Mouse (Mus musculus) heart, embryonic 11.5 days (tissue): ENCODE results near the gene 1810010H24Rik. TPM values are rescaled to one million over a fixed set of nuclear protein-coding genes. Genes with fewer than 3 reads are reported as not detected.
"Not testable (repeated sequence)": the region's sequence is repeated elsewhere in the genome, so short reads cannot be mapped to it uniquely, and the experiment has no call there.

Experiments
- ATAC-seq: fragments of 200-750 bp; cut with Nextera tagmentation; replicated peaks from 2 replicates; pipeline ENCODE4 v1.8.0; 2017; ENCODE audit warnings: moderate library complexity; ENCODE audit not compliant: insufficient number of reproducible peaks, low FRiP score, low TSS enrichment
- H3K27ac ChIP-seq: fragments of 300-500 bp; sonication (generic); 2 replicates; pipeline ENCODE4 v1.5.1; 2014; ENCODE audit warnings: mild to moderate bottlenecking, low read depth, low read length
- H3K27me3 ChIP-seq: fragments of 300-500 bp; sonication (generic); 2 replicates; pipeline ENCODE4 v1.6.1; 2014; ENCODE audit warnings: mild to moderate bottlenecking, low read length, mixed read lengths; ENCODE audit not compliant: control insufficient read depth, insufficient read depth
- H3K36me3 ChIP-seq: fragments of 300-500 bp; sonication (generic); 2 replicates; pipeline ENCODE4 v1.6.1; 2014; ENCODE audit warnings: mild to moderate bottlenecking, low read length, moderate library complexity, mixed read lengths; ENCODE audit not compliant: control insufficient read depth, insufficient read depth
- H3K4me1 ChIP-seq: fragments of 300-500 bp; sonication (generic); 2 replicates; pipeline ENCODE4 v1.6.1; 2014; ENCODE audit warnings: low read length; ENCODE audit not compliant: control insufficient read depth, insufficient read depth
- H3K4me2 ChIP-seq: fragments of 300-500 bp; sonication (generic); 2 replicates; pipeline ENCODE4 v1.6.1; 2014; ENCODE audit warnings: mild to moderate bottlenecking, moderate library complexity
- H3K4me3 ChIP-seq: fragments of 300-500 bp; sonication (generic); 2 replicates; pipeline ENCODE4 v1.5.1; 2014; ENCODE audit warnings: low read depth, low read length
- H3K9ac ChIP-seq: fragments of 300-500 bp; sonication (generic); 2 replicates; pipeline ENCODE4 v1.6.1; 2014; ENCODE audit warnings: mild to moderate bottlenecking, low read depth, low read length, moderate library complexity
- H3K9me3 ChIP-seq: fragments of 300-500 bp; sonication (generic); replicated peaks from 2 replicates; pipeline ENCODE4 v1.6.1; 2016; ENCODE audit warnings: low read length; ENCODE audit not compliant: control insufficient read depth
- WGBS: fragments of 180-500 bp; shearing (Covaris S2); extraction: QIAGEN DNeasy Blood & Tissue Kit; methylation state at CpG from one replicate; pipeline ENCODE4 v1.1.7; 2014; ENCODE audit not compliant: insufficient replicate concordance; 5-methylcytosine and 5-hydroxymethylcytosine counted together
- polyA plus RNA-seq: library from polyadenylated mRNA; unstranded; fragments of >200 nt; fragmentation: Nextera tagmentation; extraction: Ambion mirVana; gene quantifications from 2 replicates; pipeline ENCODE4 v1.2.1, GENCODE M21; 2014

1810010H24Rik gene
- polyA plus RNA-seq, 1 experiment from 2014 or later = 1.7 TPM

DNA sequence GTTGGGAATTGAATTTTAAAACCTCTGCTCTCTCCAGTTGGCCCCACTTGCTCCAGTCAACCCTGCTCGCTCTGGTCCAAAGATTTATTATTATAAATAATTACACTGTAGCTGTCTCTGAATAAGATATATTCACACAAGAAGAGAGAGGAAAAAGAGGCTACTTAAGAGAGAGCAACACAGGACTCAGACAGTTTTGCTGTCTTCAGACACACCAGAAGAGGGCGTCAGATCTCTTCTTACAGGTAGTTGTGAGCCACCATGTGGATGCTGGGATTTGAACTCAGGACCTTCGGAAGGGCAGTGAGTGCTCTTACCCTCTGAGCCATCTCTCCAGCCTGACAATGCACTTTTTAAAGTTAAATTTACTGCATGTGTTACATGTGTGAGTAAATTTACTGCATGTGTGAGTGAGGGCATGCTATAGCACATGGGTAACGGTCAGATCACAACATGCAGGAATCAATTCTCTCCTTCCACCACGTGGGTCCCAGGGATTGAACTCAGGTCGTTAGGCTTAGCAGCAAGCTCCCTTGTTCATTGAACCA, 8.1 kb upstream of the 1810010H24Rik start:
- Histone ChIP-seq H3K27me3 (no peaks in the 10 kb centered on the region), H3K9ac (no peak overlapping the region), H3K4me1 (no peaks in the 10 kb centered on the region), H3K4me3 (no peak overlapping the region), H3K27ac (no peak overlapping the region), H3K9me3 (no peaks in the 10 kb centered on the region), H3K4me2 (no peak overlapping the region), H3K36me3 (no peaks in the 10 kb centered on the region)
- ATAC-seq = no peak
- WGBS = 60% methylated on average over 6 of the region's 6 CpGs

DNA sequence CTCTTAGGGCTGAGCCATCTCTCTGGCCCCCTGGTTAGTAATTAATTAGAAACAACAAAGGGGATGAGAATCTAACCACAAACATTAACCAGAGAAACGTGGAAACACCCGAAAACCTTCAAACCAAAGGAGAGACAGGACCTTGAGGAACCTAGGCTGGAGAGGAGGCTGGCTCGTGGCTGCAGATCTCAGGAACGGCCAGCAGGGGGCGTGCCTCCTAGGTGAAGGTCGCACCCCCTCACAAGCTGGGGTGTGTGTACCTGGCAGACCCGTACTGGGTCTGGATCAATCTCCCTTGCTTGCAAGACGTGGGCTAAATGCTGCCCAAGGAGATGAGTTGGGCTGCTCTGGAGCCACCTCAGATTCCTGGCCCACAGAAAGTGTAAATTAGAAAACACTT, 6.9 kb upstream of the 1810010H24Rik start:
- 27% methylated on average over 8 of the region's 8 CpGs for WGBS
- ATAC-seq = no peak

DNA sequence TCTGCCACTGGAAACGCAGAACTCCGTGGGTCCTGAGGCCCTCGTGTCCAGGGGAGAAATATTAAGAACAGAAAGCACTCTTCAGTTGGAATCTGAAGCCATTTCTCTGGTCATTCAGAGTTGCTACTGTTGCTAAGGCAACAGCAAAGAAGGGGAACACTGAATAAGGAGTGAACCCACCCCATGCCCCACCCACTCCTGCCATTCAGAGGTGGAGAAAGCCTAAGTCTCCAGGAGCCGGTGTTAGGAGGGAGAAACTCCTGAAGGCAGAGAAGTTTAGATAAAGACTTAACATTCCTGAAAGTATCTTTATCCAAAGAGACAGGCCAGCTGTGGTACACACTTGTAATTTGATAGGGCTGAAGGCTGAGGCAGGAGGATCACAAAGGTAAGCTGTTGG, 6.2 kb upstream of the 1810010H24Rik start:
- 64% methylated on average over 4 of the region's 4 CpGs for WGBS
- Histone ChIP-seq H3K4me2 (no peak overlapping the region), H3K4me3 (no peak overlapping the region), H3K9ac (no peak overlapping the region), H3K4me1 (no peaks in the 10 kb centered on the region), H3K27ac (no peak overlapping the region), H3K36me3 (no peaks in the 10 kb centered on the region), H3K27me3 (no peaks in the 10 kb centered on the region; the same call in 1 of the 2 replicates), H3K9me3 (no peaks in the 10 kb centered on the region)
- no peak for ATAC-seq

More for the DNA sequence above, 6.9 kb upstream of the 1810010H24Rik start:
- H3K9me3 ChIP-seq = no peaks in the 10 kb centered on the region
- no peaks in the 10 kb centered on the region for H3K27me3 ChIP-seq
- H3K9ac ChIP-seq = no peak overlapping the region
- H3K4me2 ChIP-seq = no peak overlapping the region
- no peaks in the 10 kb centered on the region for H3K4me1 ChIP-seq
- no peak overlapping the region for H3K4me3 ChIP-seq
- no peaks in the 10 kb centered on the region for H3K36me3 ChIP-seq
- H3K27ac ChIP-seq = no peak overlapping the region

DNA sequence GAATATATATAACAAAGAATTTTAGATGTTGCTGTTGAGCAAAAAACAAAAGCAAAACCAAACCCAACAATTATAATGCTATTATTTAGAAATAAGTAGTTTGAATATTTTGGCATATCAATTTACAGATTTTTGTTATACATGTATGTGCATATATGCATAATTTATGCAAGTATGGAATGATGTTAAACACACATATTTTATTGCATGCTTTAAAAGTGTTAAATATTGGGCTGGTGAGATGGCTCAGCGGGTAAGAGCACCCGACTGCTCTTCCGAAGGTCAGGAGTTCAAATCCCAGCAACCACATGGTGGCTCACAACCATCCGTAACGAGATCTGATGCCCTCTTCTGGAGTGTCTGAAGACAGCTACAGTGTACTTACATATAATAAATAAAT, 5.8 kb upstream of the 1810010H24Rik start:
- 92% methylated on average over 3 of the region's 5 CpGs for WGBS
- not testable (repeated sequence) for H3K9me3 ChIP-seq, H3K4me3 ChIP-seq, H3K4me2 ChIP-seq, H3K27ac ChIP-seq, H3K9ac ChIP-seq, H3K27me3 ChIP-seq, H3K36me3 ChIP-seq, H3K4me1 ChIP-seq, ATAC-seq

DNA sequence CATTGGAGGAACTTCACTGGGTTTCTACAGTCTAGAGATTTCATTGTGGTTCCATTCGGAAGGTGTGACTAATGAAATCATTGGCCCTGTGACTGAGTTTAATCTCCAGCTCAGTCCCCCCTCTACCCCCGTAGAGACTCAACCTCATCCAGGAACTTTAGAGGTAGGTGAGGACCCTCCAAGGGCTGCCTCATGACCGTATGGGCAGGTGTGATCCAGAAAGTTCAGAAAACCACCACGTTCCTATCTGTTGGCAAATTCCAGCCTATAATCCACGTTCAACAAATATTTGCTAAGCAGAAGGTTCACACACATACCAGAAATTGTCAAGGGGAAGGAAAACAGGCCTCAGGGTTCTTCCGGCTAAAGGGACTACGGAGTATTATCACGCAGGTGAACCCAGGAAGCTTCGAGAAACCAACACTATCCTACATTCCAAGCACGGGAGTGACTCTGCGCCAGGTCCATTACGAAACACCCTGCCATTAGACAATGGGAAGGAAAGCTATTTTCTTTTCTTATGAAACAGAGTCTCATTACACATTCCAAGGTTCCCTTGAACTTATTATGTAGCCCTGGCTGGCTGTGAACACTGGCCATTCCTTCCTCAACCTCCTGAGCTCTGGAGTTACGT, 3.3 kb upstream of the 1810010H24Rik start:
- Histone ChIP-seq H3K27ac (no peak overlapping the region), H3K36me3 (no peaks in the 10 kb centered on the region), H3K4me3 (no peak overlapping the region), H3K27me3 (peaks cover 3% of the 10 kb centered on the region; the same call in 1 of the 2 replicates), H3K9ac (no peak overlapping the region), H3K9me3 (no peaks in the 10 kb centered on the region), H3K4me2 (no peak overlapping the region), H3K4me1 (0 out of 2 replicates have a peak, but pooled peaks cover 3% of the 10 kb centered on the region)
- 82% methylated on average over 13 of the region's 13 CpGs for WGBS
- ATAC-seq = no peak

DNA sequence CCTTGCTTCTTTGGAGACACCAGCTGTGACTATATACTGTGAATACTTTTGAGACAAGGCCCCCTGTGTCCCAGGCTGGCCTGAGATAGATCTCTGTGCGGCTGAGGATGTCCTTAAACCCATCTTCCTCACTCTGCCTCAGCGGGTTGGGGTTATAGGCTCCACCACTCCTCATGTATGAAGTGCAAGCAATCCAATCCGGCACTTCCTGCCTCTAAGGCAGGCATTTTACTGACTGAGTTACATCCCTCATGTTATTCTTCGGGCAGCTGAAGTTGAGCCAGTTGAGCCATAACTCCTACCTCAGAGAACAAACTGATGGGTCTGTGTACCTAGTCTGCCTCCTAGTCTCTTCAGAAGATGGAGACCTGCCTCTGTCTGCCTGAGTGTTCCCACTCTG, 1.1 kb upstream of the 1810010H24Rik start:
- no peak overlapping the region for H3K4me2 ChIP-seq
- peaks cover 3% of the 10 kb centered on the region; the same call in 1 of the 2 replicates for H3K27me3 ChIP-seq
- H3K9me3 ChIP-seq = no peaks in the 10 kb centered on the region
- WGBS = 56% methylated on average over 4 of the region's 4 CpGs
- 0 out of 2 replicates have a peak, but pooled peaks cover 4% of the 10 kb centered on the region for H3K4me1 ChIP-seq
- H3K9ac ChIP-seq = no peak overlapping the region
- H3K36me3 ChIP-seq = no peaks in the 10 kb centered on the region
- no peak overlapping the region for H3K4me3 ChIP-seq
- ATAC-seq = no peak
- no peak overlapping the region for H3K27ac ChIP-seq

DNA sequence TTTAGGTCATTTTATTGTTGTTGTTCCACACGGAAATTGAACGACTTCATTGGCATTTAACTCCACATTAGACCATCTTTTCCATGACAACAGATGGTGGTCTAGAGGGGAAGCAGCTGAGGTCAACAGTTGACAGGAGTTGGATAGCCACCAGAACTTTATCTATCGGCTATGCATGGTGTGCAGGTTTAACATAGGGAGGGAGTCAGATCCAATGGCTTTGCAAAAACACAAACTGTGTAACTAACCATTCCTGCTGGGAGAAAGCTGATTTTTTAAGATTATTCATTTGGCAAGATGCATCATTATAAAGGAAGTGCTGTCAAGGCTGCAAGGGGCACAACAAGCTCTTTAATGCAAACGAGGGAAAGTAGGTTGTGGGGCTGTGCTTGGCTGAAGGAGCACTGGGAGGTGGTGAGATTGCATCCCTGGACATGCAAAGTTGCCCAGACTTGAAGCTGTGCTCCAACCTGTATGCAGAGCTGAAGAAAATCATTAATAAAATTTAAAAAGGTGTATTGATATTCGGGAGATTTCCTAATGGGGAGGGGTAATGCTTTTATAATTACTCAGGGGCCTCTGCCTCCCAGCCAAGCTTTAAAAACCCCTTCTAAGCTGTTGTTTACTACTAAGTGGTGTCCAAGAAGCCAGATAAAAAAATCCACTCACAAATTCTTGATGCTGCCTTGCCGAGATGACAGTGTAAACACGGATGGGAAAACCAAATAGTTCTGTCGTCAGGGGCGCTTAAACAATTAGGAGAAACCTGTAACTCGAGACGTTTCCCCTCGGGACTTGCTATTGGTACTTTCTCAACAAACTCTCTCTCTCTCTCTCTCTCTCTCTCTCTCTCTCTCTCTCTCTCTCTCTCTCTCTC, 1.3 kb downstream of the 1810010H24Rik start:
- 12% methylated on average over 12 of the region's 12 CpGs for WGBS
- H3K9ac ChIP-seq = peak overlapping the region; percentile 73; the same call in 1 of the 2 replicates
- no peak overlapping the region for H3K27ac ChIP-seq
- H3K4me3 ChIP-seq = peak overlapping the region; percentile 69
- H3K27me3 ChIP-seq = peaks cover 3% of the 10 kb centered on the region; the same call in 1 of the 2 replicates
- 0 out of 2 replicates have a peak, but pooled peaks cover 4% of the 10 kb centered on the region for H3K4me1 ChIP-seq
- no peaks in the 10 kb centered on the region for H3K36me3 ChIP-seq
- no peaks in the 10 kb centered on the region for H3K9me3 ChIP-seq
- H3K4me2 ChIP-seq = peak overlapping the region; percentile 97
- no peak for ATAC-seq

DNA sequence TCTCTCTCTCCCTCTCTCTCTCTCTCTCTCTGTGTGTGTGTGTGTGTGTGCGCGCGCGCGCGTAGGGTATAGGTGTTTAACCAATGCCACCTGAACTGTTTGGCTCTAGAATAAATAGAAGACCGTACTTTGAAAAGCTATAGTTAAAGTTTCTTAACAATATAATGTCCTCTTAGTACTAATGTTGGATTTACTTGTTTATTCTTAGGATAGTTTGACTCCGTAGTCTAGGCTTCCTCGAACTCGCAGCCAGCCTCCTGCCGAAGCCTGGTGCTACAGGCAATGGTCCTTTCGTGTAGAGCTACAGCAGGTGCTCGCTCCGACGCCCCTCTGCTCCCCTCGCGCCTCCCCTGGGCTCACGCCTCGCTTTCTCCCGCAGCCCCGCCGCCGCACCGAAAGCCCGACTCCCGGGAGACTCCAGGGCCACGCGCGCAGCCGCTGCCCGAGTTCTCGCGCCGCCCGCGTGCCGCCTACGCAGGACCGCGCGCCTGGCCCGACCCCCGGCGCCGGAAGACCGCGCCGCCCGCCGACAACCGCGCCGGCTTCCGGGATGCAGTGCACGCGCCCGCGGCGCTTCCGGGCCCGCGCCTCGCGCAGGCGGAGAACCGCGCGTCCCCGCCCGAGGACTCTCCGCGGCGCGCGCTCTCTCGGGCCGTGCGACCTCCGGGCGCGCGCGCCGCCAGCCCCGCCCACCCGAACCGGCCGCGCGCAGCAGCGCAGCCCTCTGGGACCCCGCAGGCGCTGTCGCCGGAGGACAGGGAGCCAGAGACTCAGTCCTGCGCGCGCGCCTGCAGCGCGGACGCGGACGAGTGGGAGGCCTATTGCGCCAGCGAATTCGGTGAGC, 2.2 kb downstream of the 1810010H24Rik start:
- peak overlapping the region; percentile 97 for H3K4me2 ChIP-seq
- peak; percentile 88 for ATAC-seq
- peak overlapping the region; percentile 69 for H3K4me3 ChIP-seq
- H3K4me1 ChIP-seq = 0 out of 2 replicates have a peak, but pooled peaks cover 4% of the 10 kb centered on the region
- no peaks in the 10 kb centered on the region for H3K36me3 ChIP-seq
- H3K9ac ChIP-seq = peak overlapping the region; percentile 73
- H3K27me3 ChIP-seq = peaks cover 3% of the 10 kb centered on the region; the same call in 1 of the 2 replicates
- under 1% methylated on average over 105 of the region's 107 CpGs for WGBS
- peak overlapping the region; percentile 67 for H3K27ac ChIP-seq
- H3K9me3 ChIP-seq = no peaks in the 10 kb centered on the region
